Mouse (Mus musculus): Measurements from ENCODE around the gene Sh3rf3. TPM values are rescaled to one million over a fixed set of nuclear protein-coding genes. Genes with fewer than 3 reads are reported as not detected.

Gene Sh3rf3
- polyA plus RNA-seq, 1 experiment: 6.0 TPM

GRCm38 (mm10) chr10:59162185-59162897 lies 349.2 kb downstream of the Sh3rf3 start:
- whole genome bisulfite sequencing: 78% methylated on average over 4 of the region's 4 CpGs
- DNase-seq: no peak
- TF ChIP-seq POLR2A (IDR thresholded peaks at IDR 0.05; ENCODE audit: control insufficient read depth, extremely low read depth, insufficient read depth, low read length, poor library complexity) (no peak), CTCF (IDR thresholded peaks at IDR 0.05; ENCODE audit: borderline replicate concordance, control insufficient read depth, extremely low read depth, insufficient read depth, low read length, poor library complexity) (no peak)
- H3K27me3 ChIP-seq (ENCODE audit: control insufficient read depth, insufficient read depth, low read length): no peaks in the 10 kb centered on the region
- no peaks in the 10 kb centered on the region; the same call in 1 of the 2 replicates for H3K4me1 ChIP-seq (replicated peaks; ENCODE audit: control insufficient read depth, insufficient read depth, low read length)
- H3K27ac ChIP-seq (ENCODE audit: control insufficient read depth, insufficient read depth, low read length): no peak overlapping the region
- H3K4me3 ChIP-seq (ENCODE audit: control insufficient read depth, insufficient read depth, low read length): no peak overlapping the region
- no peaks in the 10 kb centered on the region for H3K36me3 ChIP-seq (ENCODE audit: control insufficient read depth, insufficient read depth, low read length)

- H3K4me1 ChIP-seq (replicated peaks; ENCODE audit: control insufficient read depth, insufficient read depth, low read length): no peaks in the 10 kb centered on the region
- WGBS: 79% methylated on average over 14 of the region's 14 CpGs
- no peaks in the 10 kb centered on the region for H3K36me3 ChIP-seq (ENCODE audit: control insufficient read depth, insufficient read depth, low read length)
- DNase-seq: peak; percentile 13
- H3K27ac ChIP-seq (ENCODE audit: control insufficient read depth, insufficient read depth, low read length): no peak overlapping the region
- TF ChIP-seq POLR2A (IDR thresholded peaks at IDR 0.05; ENCODE audit: control insufficient read depth, extremely low read depth, insufficient read depth, low read length, poor library complexity) (no peak), CTCF (IDR thresholded peaks at IDR 0.05; ENCODE audit: borderline replicate concordance, control insufficient read depth, extremely low read depth, insufficient read depth, low read length, poor library complexity) (no peak)
- H3K27me3 ChIP-seq (ENCODE audit: control insufficient read depth, insufficient read depth, low read length): no peaks in the 10 kb centered on the region
- no peak overlapping the region for H3K4me3 ChIP-seq (ENCODE audit: control insufficient read depth, insufficient read depth, low read length)
Observed at GRCm38 (mm10) chr10:59166104-59166944, 353.2 kb downstream of the Sh3rf3 start.

GRCm38 (mm10) chr10:59171042-59171441 lies 357.9 kb downstream of the Sh3rf3 start:
- no peaks in the 10 kb centered on the region for H3K27me3 ChIP-seq (ENCODE audit: control insufficient read depth, insufficient read depth, low read length)
- no peak for DNase-seq
- no peak overlapping the region for H3K27ac ChIP-seq (ENCODE audit: control insufficient read depth, insufficient read depth, low read length)
- no peaks in the 10 kb centered on the region for H3K36me3 ChIP-seq (ENCODE audit: control insufficient read depth, insufficient read depth, low read length)
- WGBS: 44% methylated on average over 3 of the region's 3 CpGs
- no peak overlapping the region for H3K4me3 ChIP-seq (ENCODE audit: control insufficient read depth, insufficient read depth, low read length)
- no peaks in the 10 kb centered on the region for H3K4me1 ChIP-seq (replicated peaks; ENCODE audit: control insufficient read depth, insufficient read depth, low read length)
- no peak for TF ChIP-seq POLR2A (IDR thresholded peaks at IDR 0.05; ENCODE audit: control insufficient read depth, extremely low read depth, insufficient read depth, low read length, poor library complexity)
- TF ChIP-seq CTCF (IDR thresholded peaks at IDR 0.05; ENCODE audit: borderline replicate concordance, control insufficient read depth, extremely low read depth, insufficient read depth, low read length, poor library complexity): no peak

- Histone ChIP-seq H3K27ac (ENCODE audit: control insufficient read depth, insufficient read depth, low read length) (no peak overlapping the region), H3K4me3 (ENCODE audit: control insufficient read depth, insufficient read depth, low read length) (no peak overlapping the region), H3K36me3 (ENCODE audit: control insufficient read depth, insufficient read depth, low read length) (no peaks in the 10 kb centered on the region), H3K27me3 (ENCODE audit: control insufficient read depth, insufficient read depth, low read length) (no peaks in the 10 kb centered on the region), H3K4me1 (replicated peaks; ENCODE audit: control insufficient read depth, insufficient read depth, low read length) (no peaks in the 10 kb centered on the region)
- 96% methylated on average over 1 of the region's 1 CpGs for WGBS
- no peak for TF ChIP-seq POLR2A (IDR thresholded peaks at IDR 0.05; ENCODE audit: control insufficient read depth, extremely low read depth, insufficient read depth, low read length, poor library complexity)
- no peak for TF ChIP-seq CTCF (IDR thresholded peaks at IDR 0.05; ENCODE audit: borderline replicate concordance, control insufficient read depth, extremely low read depth, insufficient read depth, low read length, poor library complexity)
- DNase-seq: no peak
Observed at GRCm38 (mm10) chr10:59172539-59172938, 359.4 kb downstream of the Sh3rf3 start.

GRCm38 (mm10) chr10:59179620-59180019 lies 366.5 kb downstream of the Sh3rf3 start:
- TF ChIP-seq CTCF (IDR thresholded peaks at IDR 0.05; ENCODE audit: borderline replicate concordance, control insufficient read depth, extremely low read depth, insufficient read depth, low read length, poor library complexity): no peak
- Histone ChIP-seq H3K27me3 (ENCODE audit: control insufficient read depth, insufficient read depth, low read length) (no peaks in the 10 kb centered on the region), H3K36me3 (ENCODE audit: control insufficient read depth, insufficient read depth, low read length) (no peaks in the 10 kb centered on the region), H3K4me3 (ENCODE audit: control insufficient read depth, insufficient read depth, low read length) (no peak overlapping the region), H3K27ac (ENCODE audit: control insufficient read depth, insufficient read depth, low read length) (no peak overlapping the region), H3K4me1 (replicated peaks; ENCODE audit: control insufficient read depth, insufficient read depth, low read length) (no peaks in the 10 kb centered on the region)
- 85% methylated on average over 3 of the region's 3 CpGs for WGBS
- DNase-seq: no peak

GRCm38 (mm10) chr10:59182306-59182705 lies 369.1 kb downstream of the Sh3rf3 start:
- no peaks in the 10 kb centered on the region for H3K4me1 ChIP-seq (replicated peaks; ENCODE audit: control insufficient read depth, insufficient read depth, low read length)

More at GRCm38 (mm10) chr10:59182306-59182705, 369.1 kb downstream of the Sh3rf3 start:
- no peaks in the 10 kb centered on the region for H3K36me3 ChIP-seq (ENCODE audit: control insufficient read depth, insufficient read depth, low read length)
- no peak overlapping the region for H3K4me3 ChIP-seq (ENCODE audit: control insufficient read depth, insufficient read depth, low read length)
- no peak for DNase-seq
- no peak for TF ChIP-seq CTCF (IDR thresholded peaks at IDR 0.05; ENCODE audit: borderline replicate concordance, control insufficient read depth, extremely low read depth, insufficient read depth, low read length, poor library complexity)
- no peak for TF ChIP-seq POLR2A (IDR thresholded peaks at IDR 0.05; ENCODE audit: control insufficient read depth, extremely low read depth, insufficient read depth, low read length, poor library complexity)
- 84% methylated on average over 3 of the region's 3 CpGs for WGBS
- no peaks in the 10 kb centered on the region for H3K27me3 ChIP-seq (ENCODE audit: control insufficient read depth, insufficient read depth, low read length)
- no peak overlapping the region for H3K27ac ChIP-seq (ENCODE audit: control insufficient read depth, insufficient read depth, low read length)

Other genes starting within 250 kb of the Sh3rf3 start
- 1.2 and 2.2 TPM in 2 replicates for gene Edar, start 137.7 kb upstream of the Sh3rf3 start, polyA plus RNA-seq (2012; rRNA removed)
- not detected in 2 replicates for gene Gm17542, start 95.1 kb upstream of the Sh3rf3 start, polyA plus RNA-seq (2012; rRNA removed)